Mouse (Mus musculus): ENCODE data around the gene Rad51b. TPM values are rescaled to one million over a fixed set of nuclear protein-coding genes. Genes with fewer than 3 reads are reported as not detected.
A peak's percentile ranks its signal among the peaks of the same experiment; 100 is the strongest.

Gene Rad51b
- polyA plus RNA-seq, 1 experiment from 2014 or later, result 1.3 TPM

DNA sequence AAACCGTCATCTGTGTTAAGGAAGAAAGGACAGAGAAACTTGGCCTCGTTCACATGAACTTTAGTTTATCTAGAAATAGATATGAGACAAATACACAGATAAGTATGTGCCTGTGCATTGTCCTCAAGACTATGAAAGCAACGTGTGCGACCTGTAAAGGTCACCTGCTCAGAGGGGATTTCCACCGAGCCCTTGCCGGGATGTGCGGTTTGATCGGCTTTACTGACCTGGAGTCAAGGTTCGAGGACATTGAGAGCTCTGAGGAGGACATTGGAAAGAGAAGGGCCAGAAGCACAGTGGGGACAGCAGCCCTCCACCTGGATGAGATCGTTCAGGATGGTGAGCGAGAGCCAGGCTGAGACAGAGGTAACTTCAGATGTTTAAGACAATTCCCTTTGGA, 561.3 kb downstream of the Rad51b start:
- H3K4me2 ChIP-seq, result no peak overlapping the region
- H3K9ac ChIP-seq, result no peak overlapping the region
- no peaks in the 10 kb centered on the region for H3K9me3 ChIP-seq
- ATAC-seq (replicated peaks), result no peak
- peaks cover 11% of the 10 kb centered on the region for H3K4me1 ChIP-seq
- H3K36me3 ChIP-seq (replicated peaks), result no peaks in the 10 kb centered on the region
- no peaks in the 10 kb centered on the region for H3K27me3 ChIP-seq (replicated peaks)
- WGBS, result 84% methylated on average over 11 of the region's 11 CpGs
- no peak overlapping the region for H3K27ac ChIP-seq
- H3K4me3 ChIP-seq, result no peak overlapping the region

DNA sequence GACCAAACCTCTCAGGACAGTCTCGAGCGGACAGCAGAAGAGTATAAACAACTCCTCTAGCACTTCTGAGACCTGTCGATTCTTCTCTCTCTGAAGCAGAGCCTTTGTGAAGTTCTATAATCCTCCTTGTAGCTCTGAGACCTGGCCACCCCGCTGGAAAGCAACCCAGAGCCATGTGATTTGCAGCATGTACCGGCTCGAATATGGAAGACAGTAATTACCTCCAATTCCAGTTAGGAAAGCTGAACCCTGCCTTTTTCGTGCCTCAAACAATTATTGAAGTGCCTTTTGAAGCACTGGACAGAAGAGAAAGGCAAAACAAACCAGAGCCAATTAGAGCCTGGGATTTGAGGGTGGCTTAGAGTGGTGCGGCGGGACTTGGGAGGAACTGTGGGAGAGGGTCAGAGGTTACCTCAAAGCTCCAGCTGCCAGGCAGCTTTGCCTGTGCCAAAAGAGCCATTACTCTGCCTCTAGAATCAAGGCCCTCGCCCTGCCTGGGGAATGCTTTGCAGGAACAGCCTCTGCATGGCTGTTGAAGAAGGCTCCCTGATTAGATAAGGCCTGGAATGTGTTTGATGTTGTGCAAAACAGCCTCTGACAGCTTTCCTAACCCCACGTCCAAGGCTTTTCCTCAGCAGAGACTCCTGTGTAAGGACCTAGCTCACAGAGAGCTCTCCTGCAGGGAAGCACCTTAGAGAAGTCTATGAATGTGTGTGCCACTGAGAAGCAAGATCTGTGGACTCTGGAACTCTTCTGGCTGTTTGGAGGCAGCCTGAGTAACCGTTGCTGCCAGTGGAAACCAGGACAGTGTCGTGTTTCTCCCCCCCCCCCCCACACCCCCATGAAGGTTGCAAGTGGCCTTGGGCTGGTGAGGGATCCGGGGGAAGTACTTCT, 562.5 kb downstream of the Rad51b start:
- H3K4me2 ChIP-seq, result no peak overlapping the region
- no peaks in the 10 kb centered on the region for H3K9me3 ChIP-seq
- peaks cover 11% of the 10 kb centered on the region for H3K4me1 ChIP-seq
- no peaks in the 10 kb centered on the region for H3K27me3 ChIP-seq (replicated peaks)
- 22% methylated on average over 14 of the region's 14 CpGs for WGBS
- H3K27ac ChIP-seq, result peak overlapping the region; percentile 23; the same call in 1 of the 2 replicates
- H3K4me3 ChIP-seq, result no peak overlapping the region
- H3K9ac ChIP-seq, result no peak overlapping the region
- no peaks in the 10 kb centered on the region for H3K36me3 ChIP-seq (replicated peaks)
- ATAC-seq (replicated peaks), result 0 out of 2 replicates have a peak, but pooled peaks have one; percentile 54

DNA sequence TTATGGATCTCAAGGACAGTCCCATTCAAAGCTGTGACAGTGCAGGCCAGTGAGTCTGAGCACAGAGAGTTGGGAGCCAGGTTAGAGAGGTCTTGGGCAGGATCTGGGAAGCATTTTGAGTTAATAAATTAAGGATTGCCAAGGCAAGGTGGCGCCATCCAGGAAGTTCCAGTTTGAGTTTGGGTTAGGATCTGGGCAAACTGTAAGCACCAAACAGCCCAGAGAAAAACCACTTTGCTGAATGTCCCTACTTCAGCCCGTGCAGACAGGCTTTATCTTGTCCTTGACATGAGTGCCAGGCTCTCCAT, 563.1 kb downstream of the Rad51b start:
- Histone ChIP-seq H3K27ac (peak overlapping the region; percentile 23; the same call in 1 of the 2 replicates), H3K4me2 (no peak overlapping the region), H3K27me3 (replicated peaks) (no peaks in the 10 kb centered on the region), H3K4me3 (no peak overlapping the region), H3K9ac (no peak overlapping the region), H3K9me3 (no peaks in the 10 kb centered on the region), H3K4me1 (peaks cover 11% of the 10 kb centered on the region), H3K36me3 (replicated peaks) (no peaks in the 10 kb centered on the region)
- WGBS, result 94% methylated on average over 2 of the region's 2 CpGs
- no peak for ATAC-seq (replicated peaks)

Other genes with a start within 250 kb of the Rad51b start
- 21.7 and 22.9 TPM in 2 replicates for gene Pigh, start 207.6 kb upstream of the Rad51b start, polyA plus RNA-seq (2015; fragmentation: Nextera tagmentation; extraction: Ambion mirVana)
- gene Arg2, start 166.5 kb upstream of the Rad51b start, polyA plus RNA-seq (2015; fragmentation: Nextera tagmentation; extraction: Ambion mirVana), result 28.5 and 29.6 TPM in 2 replicates
- 219 and 223 TPM in 2 replicates for gene Vti1b, start 124.6 kb upstream of the Rad51b start, polyA plus RNA-seq (2015; fragmentation: Nextera tagmentation; extraction: Ambion mirVana)
- gene Rdh11, start 105.0 kb upstream of the Rad51b start, polyA plus RNA-seq (2015; fragmentation: Nextera tagmentation; extraction: Ambion mirVana), result 31.0 and 33.7 TPM in 2 replicates
- 0.93 and 1.2 TPM in 2 replicates for gene Rdh12, start 88.4 kb upstream of the Rad51b start, polyA plus RNA-seq (2015; fragmentation: Nextera tagmentation; extraction: Ambion mirVana)
- 9.5 and 12.2 TPM in 2 replicates for gene Zfyve26, start 978 bp upstream of the Rad51b start, polyA plus RNA-seq (2015; fragmentation: Nextera tagmentation; extraction: Ambion mirVana)

All from midbrain, embryonic 15.5 days (tissue).